Mouse (Mus musculus): ENCODE data around the gene Vwce. TPM values are rescaled to one million over a fixed set of nuclear protein-coding genes. Genes with fewer than 3 reads are reported as not detected.

Vwce gene
- total RNA-seq, 1 experiment from 2014 or later = 0.43 TPM

Other genes starting within 250 kb of the Vwce start
- 21.6 and 27.9 TPM in 2 replicates for gene Syt7, start 245.1 kb upstream of the Vwce start, total RNA-seq (2021)
- gene Lrrc10b, start 176.7 kb upstream of the Vwce start, total RNA-seq (2021) = 2.2 and 2.5 TPM in 2 replicates
- gene Ppp1r32, start 151.3 kb upstream of the Vwce start, total RNA-seq (2021) = 0.88 TPM in 1 of 2 replicates, not detected in the other
- gene Cpsf7, start 108.9 kb upstream of the Vwce start, total RNA-seq (2021) = 59.8 and 70.4 TPM in 2 replicates
- 60.6 and 63.5 TPM in 2 replicates for gene Sdhaf2, start 108.1 kb upstream of the Vwce start, total RNA-seq (2021)
- 16.2 and 20.6 TPM in 2 replicates for gene Tmem216, start 78.0 kb upstream of the Vwce start, total RNA-seq (2021)
- 18.4 and 25.3 TPM in 2 replicates for gene Cyb561a3, start 57.0 kb upstream of the Vwce start, total RNA-seq (2021)
- 8.4 and 13.2 TPM in 2 replicates for gene Tmem138, start 56.9 kb upstream of the Vwce start, total RNA-seq (2021)
- gene Ddb1, start 28.9 kb upstream of the Vwce start, total RNA-seq (2021) = 305 and 314 TPM in 2 replicates
- 18.0 and 21.7 TPM in 2 replicates for gene Tkfc, start 28.6 kb upstream of the Vwce start, total RNA-seq (2021)
- gene Pga5, start 43.9 kb downstream of the Vwce start, total RNA-seq (2021) = not detected in 2 replicates
- 32.4 and 33.6 TPM in 2 replicates for gene Vps37c, start 54.5 kb downstream of the Vwce start, total RNA-seq (2021)
- gene Cd5, start 104.8 kb downstream of the Vwce start, total RNA-seq (2021) = 0.12 TPM in 1 of 2 replicates, not detected in the other
- not detected in 2 replicates for gene Cd6, start 195.8 kb downstream of the Vwce start, total RNA-seq (2021)
- 3.2 and 4.0 TPM in 2 replicates for gene Slc15a3, start 205.5 kb downstream of the Vwce start, total RNA-seq (2021)
- gene Tmem132a, start 235.7 kb downstream of the Vwce start, total RNA-seq (2021) = 30.5 and 32.8 TPM in 2 replicates
- gene Tmem109, start 247.8 kb downstream of the Vwce start, total RNA-seq (2021) = 143 and 161 TPM in 2 replicates

Measured in adrenal gland, postnatal 25 days (tissue).